Mouse (Mus musculus) intestine, embryonic 14.5 days (tissue): ENCODE data around the gene Rab6a. TPM values are rescaled to one million over a fixed set of nuclear protein-coding genes. Genes with fewer than 3 reads are reported as not detected.

Source experiments
- ATAC-seq: fragments of 200-750 bp; cut with Nextera tagmentation; replicated peaks from 2 replicates; pipeline ENCODE4 v1.8.0; 2017; ENCODE audit warnings: low read depth, moderate number of reproducible peaks, moderate TSS enrichment, moderate library complexity; ENCODE audit not compliant: low FRiP score, low TSS enrichment
- DNase-seq: peaks from one replicate; pipeline ENCODE4 v3.0.0-alpha.2; 2018; ENCODE audit warnings: low spot score
- H3K27ac ChIP-seq: fragments of 300-500 bp; sonication (generic); 2 replicates; pipeline ENCODE4 v1.5.1; 2014; ENCODE audit warnings: low read depth, mild to moderate bottlenecking, control low read depth
- H3K27me3 ChIP-seq: fragments of 300-500 bp; sonication (generic); replicated peaks from 2 replicates; pipeline ENCODE4 v1.6.1; 2014; ENCODE audit warnings: low read length, control low read depth; ENCODE audit not compliant: control insufficient read depth, insufficient read depth
- H3K36me3 ChIP-seq: fragments of 300-500 bp; sonication (generic); 2 replicates; pipeline ENCODE4 v1.6.1; 2014; ENCODE audit warnings: low read length, control low read depth; ENCODE audit not compliant: control insufficient read depth, insufficient read depth
- H3K4me1 ChIP-seq: fragments of 300-500 bp; sonication (generic); replicated peaks from 2 replicates; pipeline ENCODE4 v1.6.1; 2014; ENCODE audit warnings: low read length, control low read depth, mixed read lengths; ENCODE audit not compliant: control insufficient read depth, insufficient read depth
- H3K4me2 ChIP-seq: fragments of 300-500 bp; sonication (generic); 2 replicates; pipeline ENCODE4 v1.6.1; 2014; ENCODE audit warnings: low read length
- H3K4me3 ChIP-seq: fragments of 300-500 bp; sonication (generic); 2 replicates; pipeline ENCODE4 v1.5.1; 2014; ENCODE audit warnings: low read depth, low read length, control low read depth, mixed read lengths
- H3K9ac ChIP-seq: fragments of 300-500 bp; sonication (generic); 2 replicates; pipeline ENCODE4 v1.6.1; 2014; ENCODE audit warnings: mild to moderate bottlenecking, low read length
- H3K9me3 ChIP-seq: fragments of 300-500 bp; sonication (generic); 2 replicates; pipeline ENCODE4 v1.6.1; 2016; ENCODE audit warnings: low read length, control low read depth; ENCODE audit not compliant: control insufficient read depth
- WGBS: fragments of 180-500 bp; shearing (Covaris S2); extraction: QIAGEN DNeasy Blood & Tissue Kit; methylation state at CpG from one replicate; pipeline ENCODE4 v1.1.7; 2014; 5-methylcytosine and 5-hydroxymethylcytosine counted together
- polyA plus RNA-seq: library from polyadenylated mRNA; unstranded; fragments of >200 nt; fragmentation: Nextera tagmentation; extraction: Ambion mirVana; gene quantifications from 2 replicates; pipeline ENCODE4 v1.2.1, GENCODE M21; 2014

Rab6a gene
- polyA plus RNA-seq, 1 experiment from 2014 or later: 118 TPM

- 62% methylated on average over 15 of the region's 15 CpGs for WGBS
- Histone ChIP-seq H3K4me2 (no peak overlapping the region), H3K36me3 (no peaks in the 10 kb centered on the region), H3K27ac (no peak overlapping the region), H3K9ac (no peak overlapping the region), H3K4me3 (no peak overlapping the region), H3K9me3 (no peaks in the 10 kb centered on the region), H3K27me3 (no peaks in the 10 kb centered on the region), H3K4me1 (no peaks in the 10 kb centered on the region)
- DNase-seq (no peak), ATAC-seq (peak; percentile 40; the same call in 1 of the 2 replicates)
These were observed 72.0 kb downstream of the Rab6a start for GRCm38 (mm10) chr7:100678948-100679880.

GRCm38 (mm10) chr7:100681132-100681531 is 73.9 kb downstream of the Rab6a start:
- Histone ChIP-seq H3K36me3 (no peaks in the 10 kb centered on the region), H3K4me2 (no peak overlapping the region), H3K4me3 (no peak overlapping the region), H3K27me3 (no peaks in the 10 kb centered on the region), H3K9ac (no peak overlapping the region), H3K4me1 (no peaks in the 10 kb centered on the region), H3K9me3 (no peaks in the 10 kb centered on the region), H3K27ac (no peak overlapping the region)
- no peak for ATAC-seq
- WGBS: 41% methylated on average over 5 of the region's 5 CpGs
- no peak for DNase-seq

GRCm38 (mm10) chr7:100683241-100683640 is 76.0 kb downstream of the Rab6a start:
- Histone ChIP-seq H3K4me3 (no peak overlapping the region), H3K27ac (no peak overlapping the region), H3K4me1 (no peaks in the 10 kb centered on the region), H3K4me2 (no peak overlapping the region), H3K9ac (no peak overlapping the region), H3K27me3 (no peaks in the 10 kb centered on the region), H3K36me3 (no peaks in the 10 kb centered on the region), H3K9me3 (no peaks in the 10 kb centered on the region)
- WGBS: 85% methylated on average over 1 of the region's 1 CpGs
- ATAC-seq: no peak
- no peak for DNase-seq

- 71% methylated on average over 5 of the region's 5 CpGs for WGBS
- H3K4me1 ChIP-seq: no peaks in the 10 kb centered on the region
- no peak overlapping the region for H3K4me2 ChIP-seq
- H3K9ac ChIP-seq: no peak overlapping the region
- no peaks in the 10 kb centered on the region for H3K27me3 ChIP-seq
- no peak overlapping the region for H3K4me3 ChIP-seq
- H3K36me3 ChIP-seq: no peaks in the 10 kb centered on the region
- ATAC-seq (no peak), DNase-seq (no peak)
- no peak overlapping the region for H3K27ac ChIP-seq
- H3K9me3 ChIP-seq: no peaks in the 10 kb centered on the region
These were observed 76.9 kb downstream of the Rab6a start for GRCm38 (mm10) chr7:100684081-100684480.

DNA sequence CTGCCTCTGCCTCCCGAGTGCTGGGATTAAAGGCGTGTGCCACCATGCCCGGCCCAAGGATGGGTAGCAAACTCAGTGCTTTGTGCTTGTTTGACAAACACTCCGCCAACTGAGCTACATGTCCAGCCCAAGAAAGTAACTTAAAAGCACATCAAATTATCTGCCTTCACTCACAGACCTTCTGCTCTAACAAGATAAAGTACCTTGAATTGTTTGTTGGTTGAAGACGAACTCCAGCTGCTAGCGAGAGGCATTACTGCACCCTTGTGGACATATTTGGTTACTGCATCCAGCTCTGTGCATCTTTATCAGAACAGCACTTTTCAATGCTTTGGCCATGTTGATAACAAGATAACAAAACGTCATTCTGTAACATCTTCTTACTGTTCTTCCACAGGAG is 77.3 kb downstream of the Rab6a start:
- Histone ChIP-seq H3K4me1 (no peaks in the 10 kb centered on the region), H3K27me3 (no peaks in the 10 kb centered on the region), H3K9me3 (no peaks in the 10 kb centered on the region), H3K27ac (no peak overlapping the region), H3K4me2 (no peak overlapping the region), H3K9ac (no peak overlapping the region), H3K36me3 (no peaks in the 10 kb centered on the region), H3K4me3 (no peak overlapping the region)
- 56% methylated on average over 7 of the region's 7 CpGs for WGBS
- DNase-seq: peak; percentile 74
- no peak for ATAC-seq

GRCm38 (mm10) chr7:100685061-100686030 is 78.1 kb downstream of the Rab6a start:
- H3K9me3 ChIP-seq: no peaks in the 10 kb centered on the region
- ATAC-seq (peak; percentile 80; the same call in 1 of the 2 replicates), DNase-seq (peak; percentile 85)
- 37% methylated on average over 12 of the region's 13 CpGs for WGBS
- no peaks in the 10 kb centered on the region for H3K27me3 ChIP-seq
- no peaks in the 10 kb centered on the region for H3K4me1 ChIP-seq
- no peak overlapping the region for H3K9ac ChIP-seq
- no peaks in the 10 kb centered on the region for H3K36me3 ChIP-seq
- H3K4me3 ChIP-seq: no peak overlapping the region
- no peak overlapping the region for H3K4me2 ChIP-seq
- H3K27ac ChIP-seq: no peak overlapping the region

GRCm38 (mm10) chr7:100688471-100688870 is 81.3 kb downstream of the Rab6a start:
- 79% methylated on average over 7 of the region's 7 CpGs for WGBS
- H3K27ac ChIP-seq: no peak overlapping the region
- ATAC-seq: no peak
- H3K4me2 ChIP-seq: no peak overlapping the region
- H3K9ac ChIP-seq: no peak overlapping the region
- no peak overlapping the region for H3K4me3 ChIP-seq
- H3K27me3 ChIP-seq: no peaks in the 10 kb centered on the region
- H3K4me1 ChIP-seq: no peaks in the 10 kb centered on the region
- no peak for DNase-seq
- H3K9me3 ChIP-seq: no peaks in the 10 kb centered on the region
- H3K36me3 ChIP-seq: no peaks in the 10 kb centered on the region
